Mouse (Mus musculus): ENCODE data around the gene Arhgef3. TPM values are rescaled to one million over a fixed set of nuclear protein-coding genes. Genes with fewer than 3 reads are reported as not detected.

Arhgef3 gene
- polyA plus RNA-seq, 1 experiment from 2014 or later, result 8.6 TPM

DNA sequence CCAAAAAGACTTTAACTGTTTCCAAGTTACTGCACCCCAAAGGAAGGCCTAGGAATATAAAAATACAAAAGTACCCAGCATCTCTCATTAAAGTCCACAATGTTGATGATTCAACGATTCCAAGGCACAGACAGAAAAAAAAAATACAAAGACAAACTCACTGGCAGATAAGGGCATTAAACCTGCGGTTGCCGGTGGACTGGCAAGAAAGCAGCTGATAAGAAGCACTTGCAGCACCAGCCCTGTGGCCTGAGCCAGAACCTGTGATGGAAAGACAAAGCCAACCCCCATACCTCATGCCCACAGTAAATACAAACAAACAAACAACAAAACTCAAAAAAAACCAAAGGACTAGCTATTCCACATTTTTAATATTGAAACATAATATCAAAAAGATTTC is 295.0 kb downstream of the Arhgef3 start:
- H3K36me3 ChIP-seq, result peaks cover 6% of the 10 kb centered on the region; the same call in 1 of the 2 replicates
- H3K9me3 ChIP-seq, result no peaks in the 10 kb centered on the region
- 48% methylated on average over 3 of the region's 3 CpGs for WGBS
- no peak overlapping the region for H3K4me3 ChIP-seq
- H3K27me3 ChIP-seq (ENCODE audit: insufficient read depth, poor library complexity, severe bottlenecking), result no peaks in the 10 kb centered on the region
- no peaks in the 10 kb centered on the region for H3K4me1 ChIP-seq
- DNase-seq (ENCODE audit: low spot score), result no peak
- H3K27ac ChIP-seq, result no peak overlapping the region

- Histone ChIP-seq H3K4me3 (no peak overlapping the region), H3K27me3 (ENCODE audit: insufficient read depth, poor library complexity, severe bottlenecking) (no peaks in the 10 kb centered on the region), H3K9me3 (no peaks in the 10 kb centered on the region), H3K4me1 (no peaks in the 10 kb centered on the region), H3K36me3 (no peaks in the 10 kb centered on the region), H3K27ac (no peak overlapping the region)
- DNase-seq (ENCODE audit: low spot score), result no peak
- 90% methylated on average over 7 of the region's 7 CpGs for WGBS
Observed at GRCm38 (mm10) chr14:27411492-27411891, 296.8 kb downstream of the Arhgef3 start.

- WGBS, result 80% methylated on average over 8 of the region's 8 CpGs
- H3K9me3 ChIP-seq, result no peaks in the 10 kb centered on the region
- DNase-seq (ENCODE audit: low spot score), result no peak
Observed at GRCm38 (mm10) chr14:27412699-27413098, 298.0 kb downstream of the Arhgef3 start.

DNA sequence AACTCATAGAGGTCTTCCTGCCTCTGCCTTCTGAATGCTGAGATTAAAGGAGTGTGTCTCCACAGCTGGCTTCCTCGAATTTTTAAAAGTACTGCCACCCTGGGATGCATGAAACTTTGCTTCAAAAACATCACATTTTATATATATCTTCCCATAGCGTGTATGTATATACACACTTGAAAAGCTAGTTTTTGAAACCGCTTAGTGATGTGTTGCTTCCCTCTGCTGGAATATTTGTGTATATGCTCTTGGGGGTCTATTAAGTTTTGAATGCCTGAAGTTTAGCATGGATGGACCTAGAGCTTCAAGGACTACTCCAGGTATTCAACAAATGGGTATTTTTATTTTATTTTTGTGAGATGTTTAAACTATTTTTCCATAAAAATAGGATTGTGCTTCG is 299.3 kb downstream of the Arhgef3 start:
- no peaks in the 10 kb centered on the region for H3K9me3 ChIP-seq
- no peak overlapping the region for H3K27ac ChIP-seq
- H3K4me1 ChIP-seq, result no peaks in the 10 kb centered on the region
- no peak for DNase-seq (ENCODE audit: low spot score)
- H3K27me3 ChIP-seq (ENCODE audit: insufficient read depth, poor library complexity, severe bottlenecking), result no peaks in the 10 kb centered on the region
- WGBS, result 43% methylated on average over 4 of the region's 4 CpGs
- no peak overlapping the region for H3K4me3 ChIP-seq
- no peaks in the 10 kb centered on the region for H3K36me3 ChIP-seq

More at GRCm38 (mm10) chr14:27412699-27413098, 298.0 kb downstream of the Arhgef3 start:
- Histone ChIP-seq H3K27me3 (ENCODE audit: insufficient read depth, poor library complexity, severe bottlenecking) (no peaks in the 10 kb centered on the region), H3K27ac (no peak overlapping the region), H3K4me1 (no peaks in the 10 kb centered on the region), H3K36me3 (no peaks in the 10 kb centered on the region), H3K4me3 (no peak overlapping the region)

DNA sequence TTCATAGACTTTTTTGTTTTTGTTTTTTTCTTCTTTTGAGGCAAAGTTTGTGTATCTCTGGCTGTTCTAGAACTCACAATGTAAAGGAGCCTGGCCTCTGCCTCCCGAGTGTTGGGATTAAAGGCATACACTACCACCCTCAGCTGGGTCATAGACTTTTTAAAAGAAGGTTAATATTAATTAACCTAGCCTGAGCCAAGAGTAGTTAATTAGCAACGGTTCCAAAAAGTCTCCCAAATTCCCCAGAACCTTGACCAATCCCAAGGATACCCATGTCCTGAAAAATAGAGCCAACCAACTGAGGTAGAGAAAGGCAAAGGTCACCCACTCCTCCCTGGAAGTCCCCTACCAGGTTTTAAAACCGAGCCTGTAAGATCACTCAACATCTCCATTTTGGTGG is 306.1 kb downstream of the Arhgef3 start:
- Histone ChIP-seq H3K36me3 (peaks cover 4% of the 10 kb centered on the region; the same call in 1 of the 2 replicates), H3K4me1 (no peaks in the 10 kb centered on the region), H3K27ac (no peak overlapping the region), H3K4me3 (no peak overlapping the region), H3K9me3 (no peaks in the 10 kb centered on the region), H3K27me3 (ENCODE audit: insufficient read depth, poor library complexity, severe bottlenecking) (no peaks in the 10 kb centered on the region)
- DNase-seq (ENCODE audit: low spot score), result no peak
- 71% methylated on average over 3 of the region's 3 CpGs for WGBS

DNA sequence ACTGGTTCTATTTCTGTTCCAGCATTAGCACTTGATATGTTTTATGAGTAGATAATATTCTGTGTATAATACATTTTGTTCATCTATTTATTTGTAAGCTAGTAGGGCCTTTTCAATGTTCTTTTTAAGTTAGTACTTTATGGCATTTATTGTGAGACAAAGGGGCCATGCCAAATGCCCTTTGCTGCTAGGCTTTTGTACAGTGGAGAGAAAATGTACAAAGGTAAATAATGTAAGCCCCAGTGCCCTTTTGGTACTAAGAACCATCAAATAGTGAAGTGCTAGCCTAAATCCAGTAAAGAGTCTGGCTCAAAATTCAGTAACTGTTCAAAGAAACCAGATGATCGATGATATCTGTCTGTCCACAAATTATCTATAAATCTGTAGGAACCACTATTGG is 307.6 kb downstream of the Arhgef3 start:
- no peaks in the 10 kb centered on the region for H3K4me1 ChIP-seq
- no peak overlapping the region for H3K4me3 ChIP-seq
- WGBS, result 96% methylated on average over 1 of the region's 1 CpGs
- no peak for DNase-seq (ENCODE audit: low spot score)
- no peaks in the 10 kb centered on the region for H3K9me3 ChIP-seq
- H3K36me3 ChIP-seq, result peaks cover 4% of the 10 kb centered on the region; the same call in 1 of the 2 replicates
- H3K27ac ChIP-seq, result no peak overlapping the region
- H3K27me3 ChIP-seq (ENCODE audit: insufficient read depth, poor library complexity, severe bottlenecking), result no peaks in the 10 kb centered on the region

DNA sequence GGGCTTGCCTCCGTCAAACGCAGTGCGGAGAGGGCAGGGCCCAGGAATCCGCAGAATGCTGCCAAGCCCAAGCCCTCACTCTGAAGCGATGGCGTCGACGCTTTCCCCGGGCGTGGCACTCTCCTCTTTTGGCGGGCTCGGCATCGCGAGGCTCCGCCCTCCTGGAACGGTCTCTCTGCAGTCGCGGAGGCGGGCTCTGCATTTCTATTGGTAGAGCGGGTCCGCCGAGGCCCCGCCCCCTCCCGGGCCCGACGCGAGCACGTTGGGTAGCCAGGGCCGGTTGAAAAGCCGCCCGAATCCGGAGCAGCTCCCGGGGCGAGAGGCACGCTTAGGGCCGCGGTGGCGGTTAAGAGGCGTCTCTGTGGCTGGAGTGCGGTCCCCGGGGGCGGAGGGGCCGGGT is 313.9 kb downstream of the Arhgef3 start, which contains the start of gene Fam208a:
Fam208a (plus strand) TSS at position 262 of the 400 bp plus-strand sequence.
- H3K4me3 ChIP-seq, result peak within 1 kb of the TSS; percentile 84
- H3K4me1 ChIP-seq, result peaks cover 8% of the 10 kb centered on the region; the same call in 1 of the 2 replicates
- peaks cover 30% of the 10 kb centered on the region for H3K36me3 ChIP-seq
- WGBS, result 1% methylated on average over 42 of the region's 43 CpGs
- peak within 1 kb of the TSS; percentile 100 for H3K27ac ChIP-seq
- no peaks in the 10 kb centered on the region for H3K27me3 ChIP-seq (ENCODE audit: insufficient read depth, poor library complexity, severe bottlenecking)
- peak; percentile 95 for DNase-seq (ENCODE audit: low spot score)
- peaks cover 3% of the 10 kb centered on the region; the same call in 1 of the 2 replicates for H3K9me3 ChIP-seq

GRCm38 (mm10) chr14:27428973-27429711 is 314.4 kb downstream of the Arhgef3 start:
- Histone ChIP-seq H3K27me3 (ENCODE audit: insufficient read depth, poor library complexity, severe bottlenecking) (no peaks in the 10 kb centered on the region), H3K4me1 (peaks cover 8% of the 10 kb centered on the region; the same call in 1 of the 2 replicates), H3K9me3 (peaks cover 3% of the 10 kb centered on the region; the same call in 1 of the 2 replicates), H3K4me3 (peak overlapping the region; percentile 84), H3K27ac (peak overlapping the region; percentile 100), H3K36me3 (peaks cover 36% of the 10 kb centered on the region)
- peak; percentile 94 for DNase-seq (ENCODE audit: low spot score)
- WGBS, result under 1% methylated on average over 78 of the region's 78 CpGs

DNA sequence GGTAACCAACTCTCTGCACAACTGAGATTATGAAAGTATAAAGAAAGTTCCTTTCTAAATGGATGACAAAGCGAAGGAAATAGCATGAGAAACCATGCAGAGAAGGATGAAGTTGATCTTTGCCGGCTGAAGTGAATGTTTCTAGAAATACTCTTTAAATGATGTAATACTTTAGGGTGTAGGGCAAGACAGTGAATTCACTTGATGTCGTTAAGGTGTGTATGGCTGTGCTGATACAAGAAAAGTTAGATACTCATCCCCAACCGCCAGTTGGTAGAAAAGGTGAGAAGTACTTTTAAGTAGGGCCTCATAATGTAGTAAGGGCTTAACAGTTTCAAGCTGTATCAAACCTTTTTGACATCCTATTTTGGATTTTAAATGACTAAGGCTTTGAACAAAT is 315.6 kb downstream of the Arhgef3 start:
- H3K36me3 ChIP-seq, result peaks cover 36% of the 10 kb centered on the region
- H3K4me1 ChIP-seq, result peaks cover 8% of the 10 kb centered on the region; the same call in 1 of the 2 replicates
- no peak overlapping the region for H3K27ac ChIP-seq
- no peaks in the 10 kb centered on the region for H3K27me3 ChIP-seq (ENCODE audit: insufficient read depth, poor library complexity, severe bottlenecking)
- 0 out of 2 replicates have a peak overlapping the region, but pooled peaks have one; percentile 84 for H3K4me3 ChIP-seq
- peaks cover 3% of the 10 kb centered on the region; the same call in 1 of the 2 replicates for H3K9me3 ChIP-seq
- DNase-seq (ENCODE audit: low spot score), result no peak
- 86% methylated on average over 4 of the region's 4 CpGs for WGBS

DNA sequence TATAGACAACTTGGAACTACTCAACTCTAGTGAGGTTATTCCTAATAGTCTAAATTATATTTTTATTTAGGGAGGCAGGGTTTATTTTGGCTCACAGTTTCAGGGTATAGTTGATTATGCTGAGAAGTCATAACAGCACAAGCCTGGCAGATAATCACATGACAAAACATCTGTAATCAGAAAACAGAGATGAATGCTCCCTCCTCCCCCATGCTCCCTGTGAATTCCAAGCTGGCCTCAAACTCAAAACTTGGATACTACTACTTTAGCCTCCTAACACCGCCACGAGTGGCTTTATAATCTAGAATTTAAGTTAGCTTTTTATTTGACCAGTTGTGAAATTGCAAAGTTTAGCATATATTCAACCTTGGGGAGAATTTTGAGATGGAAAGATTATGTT is 317.4 kb downstream of the Arhgef3 start:
- H3K27me3 ChIP-seq (ENCODE audit: insufficient read depth, poor library complexity, severe bottlenecking), result no peaks in the 10 kb centered on the region
- 97% methylated on average over 2 of the region's 2 CpGs for WGBS
- no peak overlapping the region for H3K27ac ChIP-seq
- peaks cover 3% of the 10 kb centered on the region; the same call in 1 of the 2 replicates for H3K9me3 ChIP-seq
- H3K36me3 ChIP-seq, result peaks cover 36% of the 10 kb centered on the region
- no peak for DNase-seq (ENCODE audit: low spot score)
- peaks cover 8% of the 10 kb centered on the region; the same call in 1 of the 2 replicates for H3K4me1 ChIP-seq
- H3K4me3 ChIP-seq, result no peak overlapping the region

DNA sequence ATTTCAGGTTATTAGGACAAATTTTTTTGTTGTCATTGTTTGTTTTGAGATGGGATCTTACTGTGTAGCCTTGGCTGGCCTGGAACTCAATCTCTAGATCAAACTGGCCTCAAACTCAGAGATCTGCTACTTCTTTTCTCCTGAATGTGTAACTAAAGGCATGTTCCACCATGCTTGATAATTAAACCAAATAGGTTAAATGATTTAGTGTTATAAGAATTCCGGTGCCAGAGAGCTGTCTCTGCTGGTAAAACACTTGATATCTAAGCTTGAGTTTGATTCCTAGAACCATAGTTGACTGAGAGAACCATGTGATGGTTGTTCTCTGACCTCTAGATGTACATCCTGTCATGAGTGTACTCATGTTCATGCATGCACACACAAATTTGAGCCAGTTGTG is 321.4 kb downstream of the Arhgef3 start:
- H3K36me3 ChIP-seq, result peaks cover 43% of the 10 kb centered on the region
- H3K27ac ChIP-seq, result no peak overlapping the region
- H3K27me3 ChIP-seq (ENCODE audit: insufficient read depth, poor library complexity, severe bottlenecking), result no peaks in the 10 kb centered on the region
- H3K9me3 ChIP-seq, result no peaks in the 10 kb centered on the region
- no peak for DNase-seq (ENCODE audit: low spot score)
- H3K4me1 ChIP-seq, result no peaks in the 10 kb centered on the region
- WGBS, result 94% methylated on average over 1 of the region's 1 CpGs
- no peak overlapping the region for H3K4me3 ChIP-seq

DNA sequence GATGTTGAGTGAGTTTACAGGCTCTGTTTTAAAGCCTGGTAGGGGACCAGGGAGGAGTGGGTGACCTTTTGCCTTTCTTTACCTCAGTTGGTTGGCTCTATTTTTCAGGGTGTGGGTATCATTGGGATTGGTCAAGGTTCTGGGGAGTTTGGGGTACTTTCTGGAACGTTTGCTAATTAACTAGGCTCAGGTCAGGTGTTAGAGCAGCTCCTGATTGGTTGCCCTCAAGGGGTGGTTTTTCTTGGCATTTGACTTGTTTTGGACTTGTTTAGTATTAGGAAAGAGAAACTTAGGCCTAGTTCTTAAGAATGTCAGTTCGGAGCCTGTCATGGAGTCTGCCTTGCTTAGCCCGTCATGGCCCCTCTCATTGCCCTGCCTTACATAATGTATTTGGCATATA is 322.1 kb downstream of the Arhgef3 start:
- WGBS, result 88% methylated on average over 3 of the region's 3 CpGs
- peaks cover 38% of the 10 kb centered on the region for H3K36me3 ChIP-seq
- no peak overlapping the region for H3K27ac ChIP-seq
- H3K9me3 ChIP-seq, result no peaks in the 10 kb centered on the region
- DNase-seq (ENCODE audit: low spot score), result no peak
- H3K4me1 ChIP-seq, result no peaks in the 10 kb centered on the region
- no peak overlapping the region for H3K4me3 ChIP-seq
- no peaks in the 10 kb centered on the region for H3K27me3 ChIP-seq (ENCODE audit: insufficient read depth, poor library complexity, severe bottlenecking)

DNA sequence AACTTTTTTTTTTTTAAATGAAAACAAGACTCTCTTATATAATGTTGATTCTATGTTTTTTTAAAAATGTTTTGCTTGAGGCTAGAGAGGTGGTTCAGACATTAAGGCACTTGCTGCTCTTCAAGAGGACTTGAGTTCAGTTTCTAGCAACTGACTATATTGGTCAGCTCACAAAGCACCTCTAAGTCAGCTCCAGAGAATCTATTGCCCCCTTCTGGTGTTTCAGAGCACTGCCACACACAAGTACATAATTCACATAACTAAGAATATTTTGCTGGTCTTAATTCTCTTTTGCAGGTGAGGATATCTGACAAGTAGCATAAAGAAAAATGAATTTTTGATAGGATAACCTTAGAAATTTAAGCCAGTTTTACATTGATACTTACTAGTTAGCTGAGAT is 326.2 kb downstream of the Arhgef3 start:
- Histone ChIP-seq H3K27me3 (ENCODE audit: insufficient read depth, poor library complexity, severe bottlenecking) (no peaks in the 10 kb centered on the region), H3K27ac (no peak overlapping the region), H3K36me3 (peaks cover 40% of the 10 kb centered on the region), H3K4me1 (no peaks in the 10 kb centered on the region), H3K4me3 (no peak overlapping the region), H3K9me3 (no peaks in the 10 kb centered on the region)
- DNase-seq (ENCODE audit: low spot score), result no peak

All from heart, embryonic 10.5 days (tissue).